15 mouse cellular contexts compared by ENCODE assay signal in the genomic region with DNA sequence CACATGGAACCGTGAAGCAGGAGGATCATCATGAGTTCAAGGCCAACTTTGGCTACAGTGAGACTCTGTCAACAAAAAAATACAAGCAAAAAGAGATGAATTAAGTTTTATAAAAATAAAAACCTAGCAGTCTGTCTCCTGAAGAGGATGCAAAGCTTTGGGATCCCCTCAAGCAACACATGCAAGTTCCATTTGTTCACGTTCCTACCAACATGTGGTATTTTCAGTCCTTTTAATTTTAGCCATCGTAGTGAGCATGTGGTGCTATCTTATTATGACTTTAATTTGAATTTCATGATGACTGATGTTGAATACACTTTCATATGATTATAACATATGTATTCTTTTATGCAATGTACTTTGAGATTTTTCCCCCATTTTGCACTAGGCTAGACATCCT.
"Had no signal": no experiment of that assay in that cellular context is flagged by ENCODE, and none has a peak within 500 bp of the region (broad histone marks: within the 10 kb centered on the region; RNA-seq: fewer than 3 reads in every experiment).

No protein-coding gene starts in this region.

- H3K36me3 ChIP-seq: midbrain, embryonic 13.5 days; midbrain, embryonic 15.5 days; neural tube, embryonic 12.5 days; stomach, embryonic 15.5 days had no signal

- H3K27me3 ChIP-seq: megakaryocyte, embryonic 14.5 days; midbrain, embryonic 13.5 days; midbrain, embryonic 15.5 days; neural tube, embryonic 12.5 days; stomach, embryonic 15.5 days had no signal

- H3K4me2 ChIP-seq: lung, embryonic 14.5 days; midbrain, embryonic 11.5 days; midbrain, embryonic 13.5 days; midbrain, embryonic 15.5 days; neural tube, embryonic 12.5 days; stomach, embryonic 15.5 days had no signal

- H3K4me1 ChIP-seq: megakaryocyte, embryonic 14.5 days; midbrain, embryonic 13.5 days; midbrain, embryonic 15.5 days; neural tube, embryonic 12.5 days; stomach, embryonic 15.5 days had no signal

- DNase-seq: lung, adult 18-20 months; lung, postnatal 10 days; lung, postnatal 4 days; right cerebral cortex, postnatal 14 days; thymus, adult 18-20 months; thymus, postnatal 25 days; thymus, postnatal 4 days had no signal

- H3K4me3 ChIP-seq: megakaryocyte, embryonic 14.5 days; midbrain, embryonic 13.5 days; midbrain, embryonic 15.5 days; neural tube, embryonic 12.5 days; stomach, embryonic 15.5 days had no signal

- H3K9me3 ChIP-seq: midbrain, embryonic 13.5 days; midbrain, embryonic 15.5 days; neural tube, embryonic 12.5 days; stomach, embryonic 15.5 days had no signal

- ATAC-seq: midbrain, embryonic 13.5 days; midbrain, embryonic 15.5 days had no signal

- H3K9ac ChIP-seq: lung, embryonic 14.5 days; midbrain, embryonic 13.5 days; midbrain, embryonic 15.5 days; neural tube, embryonic 12.5 days; stomach, embryonic 15.5 days had no signal

- H3K27ac ChIP-seq: midbrain, embryonic 13.5 days; midbrain, embryonic 15.5 days; neural tube, embryonic 12.5 days; stomach, embryonic 15.5 days; stomach, postnatal 0 days had no signal
